Mouse (Mus musculus): Measurements from ENCODE around the gene Cd83. TPM values are rescaled to one million over a fixed set of nuclear protein-coding genes. Genes with fewer than 3 reads are reported as not detected.

Cd83 gene
- polyA plus RNA-seq, 1 experiment from 2014 or later: 5.9 TPM

DNA sequence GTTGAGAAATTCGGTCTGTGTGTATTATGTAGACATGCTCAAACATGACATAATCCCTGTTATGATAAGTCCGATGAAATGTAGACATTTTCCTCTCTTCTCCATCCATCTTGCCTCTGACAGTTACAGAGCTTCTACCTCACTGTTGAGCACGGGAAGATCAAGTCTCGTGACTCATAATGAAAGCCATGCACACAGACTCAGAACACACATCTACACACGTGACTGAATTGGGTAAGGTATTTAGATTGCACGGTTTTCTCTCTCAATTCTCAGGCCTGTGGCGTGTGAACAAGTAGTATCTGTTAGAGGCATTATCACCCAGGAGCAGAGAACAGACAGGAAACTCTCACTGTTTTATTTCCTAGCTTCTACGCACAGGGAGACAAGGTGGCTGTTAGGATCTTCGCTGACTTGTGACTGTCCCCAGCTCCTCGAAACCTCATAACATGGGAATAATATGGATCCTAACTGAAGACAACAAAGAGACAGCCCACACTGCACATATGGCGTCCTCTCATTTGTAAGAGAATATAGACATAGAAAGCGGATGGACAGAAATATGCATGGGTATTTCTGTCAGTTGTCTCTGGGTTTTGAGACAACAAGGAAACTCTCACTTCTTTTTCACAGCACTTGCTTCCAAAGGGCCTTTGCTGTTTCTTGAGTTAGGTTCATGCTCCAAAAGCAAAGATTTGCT lies 23.3 kb upstream of the Cd83 start:
- H3K36me3 ChIP-seq: no peaks in the 10 kb centered on the region

DNA sequence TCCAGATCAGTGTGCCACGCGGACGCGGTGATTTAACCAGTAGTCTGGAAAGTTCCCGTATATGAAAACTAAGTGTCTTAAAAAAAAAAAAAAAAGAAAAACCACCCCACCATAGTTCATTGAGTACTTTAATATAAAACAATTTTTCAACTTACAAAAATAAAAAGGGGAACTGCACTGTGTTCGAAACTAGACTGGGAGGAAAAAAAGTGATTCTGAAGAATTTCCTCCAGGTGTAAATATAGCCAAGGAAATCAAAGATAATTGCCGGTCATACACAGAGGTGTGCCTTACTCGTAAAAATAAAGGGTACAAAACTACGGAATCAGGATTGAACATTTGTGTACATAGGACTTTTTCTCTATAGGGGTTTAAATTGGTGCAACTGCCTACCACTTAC lies 21.7 kb upstream of the Cd83 start:
- Histone ChIP-seq H3K9me3 (no peaks in the 10 kb centered on the region), H3K27ac (no peak overlapping the region), H3K4me3 (no peak overlapping the region), H3K36me3 (no peaks in the 10 kb centered on the region), H3K27me3 (no peaks in the 10 kb centered on the region), H3K9ac (no peak overlapping the region), H3K4me2 (no peak overlapping the region), H3K4me1 (peaks cover 17% of the 10 kb centered on the region)
- 92% methylated on average over 9 of the region's 9 CpGs for WGBS
- ATAC-seq (ENCODE audit: insufficient number of reproducible peaks, insufficient read depth, low FRiP score, low TSS enrichment, low read depth): no peak

More for the DNA sequence above, 23.3 kb upstream of the Cd83 start:
- no peaks in the 10 kb centered on the region for H3K9me3 ChIP-seq
- no peak overlapping the region for H3K9ac ChIP-seq
- 77% methylated on average over 12 of the region's 12 CpGs for WGBS
- no peak overlapping the region for H3K4me2 ChIP-seq
- no peak for ATAC-seq (ENCODE audit: insufficient number of reproducible peaks, insufficient read depth, low FRiP score, low TSS enrichment, low read depth)
- H3K27ac ChIP-seq: no peak overlapping the region
- H3K27me3 ChIP-seq: no peaks in the 10 kb centered on the region
- H3K4me1 ChIP-seq: peaks cover 8% of the 10 kb centered on the region
- no peak overlapping the region for H3K4me3 ChIP-seq

DNA sequence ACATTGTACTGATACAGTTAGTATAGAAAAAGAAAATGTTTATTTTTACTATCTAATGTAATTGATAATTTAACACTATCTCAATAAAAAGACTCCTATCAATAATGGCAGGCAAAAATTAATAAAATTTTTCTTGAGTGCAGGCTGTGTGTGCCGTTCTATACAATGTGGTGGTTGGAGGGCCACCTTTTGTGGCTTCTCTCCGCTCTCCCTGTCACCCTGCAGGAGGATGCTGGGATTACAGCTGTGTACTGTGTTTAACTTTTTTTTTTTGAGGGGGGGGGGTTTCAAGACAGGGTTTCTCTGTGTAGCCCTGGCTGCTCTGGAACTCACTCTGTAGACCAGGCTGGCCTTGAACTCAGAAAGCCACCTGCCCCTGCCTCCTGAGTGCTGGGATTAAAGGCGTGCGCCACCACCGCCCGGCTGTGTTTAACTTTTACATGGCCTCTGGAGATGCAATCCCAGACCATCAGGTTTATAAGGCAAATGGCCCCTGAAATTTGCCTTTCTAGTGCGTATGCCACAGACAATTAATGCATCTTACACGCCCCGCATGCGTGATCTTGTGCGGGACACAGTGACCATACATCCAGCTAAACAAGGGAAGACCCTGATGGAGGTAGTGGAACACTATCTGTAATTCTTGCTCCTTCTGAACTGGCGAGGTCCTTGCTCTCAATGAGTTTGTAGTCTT lies 21.1 kb upstream of the Cd83 start:
- Histone ChIP-seq H3K4me3 (no peak overlapping the region), H3K9me3 (no peaks in the 10 kb centered on the region), H3K27me3 (no peaks in the 10 kb centered on the region), H3K9ac (no peak overlapping the region), H3K4me1 (peaks cover 17% of the 10 kb centered on the region), H3K4me2 (no peak overlapping the region), H3K36me3 (no peaks in the 10 kb centered on the region), H3K27ac (no peak overlapping the region)
- 91% methylated on average over 12 of the region's 12 CpGs for WGBS
- no peak for ATAC-seq (ENCODE audit: insufficient number of reproducible peaks, insufficient read depth, low FRiP score, low TSS enrichment, low read depth)

DNA sequence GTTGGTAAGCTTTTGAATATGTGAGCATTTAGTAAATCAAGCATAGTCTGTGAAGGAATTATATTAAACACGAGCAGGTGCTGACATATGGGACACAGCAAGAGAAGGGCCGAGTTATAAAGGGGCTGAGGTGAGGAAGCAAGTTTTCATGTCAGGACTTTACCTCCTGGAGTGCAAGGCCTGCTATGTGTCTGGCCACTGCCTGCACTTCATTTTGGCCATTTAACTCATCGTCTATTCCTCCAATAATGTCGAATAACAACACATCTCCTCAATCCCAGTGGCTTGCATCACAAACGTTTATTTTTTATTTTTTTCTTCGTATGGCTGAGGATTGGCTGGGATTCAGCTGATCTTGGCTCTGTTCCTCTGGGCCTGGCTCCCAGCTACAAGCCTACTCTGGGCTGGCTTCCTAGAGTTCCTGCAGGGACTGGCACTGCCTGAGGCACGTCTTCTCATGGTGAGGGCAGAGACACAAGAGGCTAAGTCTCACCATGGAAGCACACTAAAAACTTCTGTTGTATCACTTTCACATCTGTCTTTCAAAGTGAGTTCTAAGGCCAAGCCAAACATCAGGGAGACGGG lies 20.5 kb upstream of the Cd83 start:
- Histone ChIP-seq H3K9me3 (no peaks in the 10 kb centered on the region), H3K27me3 (no peaks in the 10 kb centered on the region), H3K4me1 (peaks cover 17% of the 10 kb centered on the region), H3K4me3 (no peak overlapping the region), H3K4me2 (no peak overlapping the region), H3K27ac (no peak overlapping the region), H3K9ac (no peak overlapping the region), H3K36me3 (no peaks in the 10 kb centered on the region)
- WGBS: 60% methylated on average over 8 of the region's 8 CpGs
- ATAC-seq (ENCODE audit: insufficient number of reproducible peaks, insufficient read depth, low FRiP score, low TSS enrichment, low read depth): no peak

DNA sequence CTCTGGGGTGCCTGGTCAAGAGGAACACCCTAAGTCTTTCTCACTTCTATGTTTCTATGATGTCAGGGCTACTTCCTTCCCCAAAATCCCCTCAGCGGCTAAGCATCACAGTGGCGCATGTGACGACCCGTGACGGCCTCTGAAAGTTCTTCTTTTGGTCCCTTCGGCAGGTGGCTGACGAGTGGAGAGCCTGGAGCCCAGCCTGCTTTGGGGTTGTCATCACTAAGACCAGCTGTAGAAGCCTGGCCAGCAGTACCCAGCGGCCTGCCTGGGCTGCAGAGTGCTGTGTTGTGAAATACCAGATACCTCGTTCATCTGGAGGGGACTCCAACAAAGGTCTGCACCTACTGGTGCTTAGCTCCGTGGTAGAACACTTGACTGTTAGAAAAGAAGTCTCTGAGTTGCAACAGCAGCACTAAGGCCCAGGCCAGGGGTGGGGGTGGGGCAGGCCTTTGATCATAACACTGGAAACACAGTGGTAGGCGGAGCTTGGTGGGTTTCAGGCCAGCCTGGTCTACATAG lies 19.2 kb upstream of the Cd83 start:
- 87% methylated on average over 11 of the region's 11 CpGs for WGBS

DNA sequence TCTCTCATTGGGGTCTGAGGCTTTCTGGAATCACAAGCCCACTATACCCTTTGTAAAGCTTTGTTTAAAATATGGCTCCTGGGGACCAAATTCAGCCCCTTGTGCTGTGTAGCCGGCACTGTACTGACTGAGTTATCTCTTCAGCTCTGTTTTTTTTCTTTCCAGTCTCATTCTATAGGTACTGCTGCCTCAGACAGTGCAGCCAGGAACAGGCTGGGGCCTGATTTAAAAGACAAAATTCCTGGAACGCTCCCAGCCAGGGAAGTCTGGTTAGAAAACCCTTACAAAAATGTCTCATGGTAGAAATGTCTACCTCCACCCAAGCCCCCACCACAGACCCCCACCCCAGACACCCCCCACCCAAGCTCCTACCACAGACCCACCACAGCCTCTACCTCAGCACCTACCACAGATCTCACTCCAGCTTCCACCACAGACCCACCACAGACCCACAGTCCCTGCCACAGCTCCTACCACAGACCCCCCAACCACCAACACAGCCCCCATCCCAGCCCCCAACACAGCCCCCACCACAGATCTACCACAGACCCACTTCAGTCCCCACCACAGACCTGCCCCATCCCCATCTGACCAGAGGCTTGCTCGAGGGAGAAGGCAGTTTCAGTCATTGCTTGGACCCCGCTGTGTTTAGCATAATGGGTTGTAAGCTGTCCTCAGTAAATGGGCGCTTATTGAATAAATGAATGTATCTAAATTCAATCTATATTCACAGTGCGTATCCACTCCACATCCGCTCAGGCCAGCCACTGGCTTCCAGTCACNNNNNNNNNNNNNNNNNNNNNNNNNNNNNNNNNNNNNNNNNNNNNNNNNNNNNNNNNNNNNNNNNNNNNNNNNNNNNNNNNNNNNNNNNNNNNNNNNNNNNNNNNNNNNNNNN lies 17.5 kb upstream of the Cd83 start:
- no peak overlapping the region; the same call in 1 of the 2 replicates for H3K9ac ChIP-seq
- peak; percentile 49; the same call in 1 of the 2 replicates for ATAC-seq (ENCODE audit: insufficient number of reproducible peaks, insufficient read depth, low FRiP score, low TSS enrichment, low read depth)
- no peak overlapping the region for H3K4me2 ChIP-seq
- 56% methylated on average over 7 of the region's 7 CpGs for WGBS
- H3K4me1 ChIP-seq: peaks cover 18% of the 10 kb centered on the region
- H3K27me3 ChIP-seq: no peaks in the 10 kb centered on the region
- no peaks in the 10 kb centered on the region for H3K36me3 ChIP-seq
- no peak overlapping the region for H3K4me3 ChIP-seq
- H3K27ac ChIP-seq: peak overlapping the region; percentile 48
- H3K9me3 ChIP-seq: no peaks in the 10 kb centered on the region

More for the DNA sequence above, 19.2 kb upstream of the Cd83 start:
- H3K27me3 ChIP-seq: no peaks in the 10 kb centered on the region
- H3K36me3 ChIP-seq: no peaks in the 10 kb centered on the region
- H3K4me3 ChIP-seq: no peak overlapping the region
- H3K9ac ChIP-seq: no peak overlapping the region
- no peak for ATAC-seq (ENCODE audit: insufficient number of reproducible peaks, insufficient read depth, low FRiP score, low TSS enrichment, low read depth)
- H3K27ac ChIP-seq: no peak overlapping the region
- H3K4me2 ChIP-seq: no peak overlapping the region
- H3K4me1 ChIP-seq: peaks cover 17% of the 10 kb centered on the region
- no peaks in the 10 kb centered on the region for H3K9me3 ChIP-seq

- no peaks in the 10 kb centered on the region for H3K36me3 ChIP-seq
- H3K4me3 ChIP-seq: no peak overlapping the region
- H3K27ac ChIP-seq: no peak overlapping the region
- no peak overlapping the region for H3K9ac ChIP-seq
- peaks cover 3% of the 10 kb centered on the region; the same call in 1 of the 2 replicates for H3K27me3 ChIP-seq
- WGBS: 93% methylated on average over 6 of the region's 6 CpGs
- H3K4me2 ChIP-seq: no peak overlapping the region
- H3K4me1 ChIP-seq: peaks cover 17% of the 10 kb centered on the region
- no peaks in the 10 kb centered on the region for H3K9me3 ChIP-seq
- no peak for ATAC-seq (ENCODE audit: insufficient number of reproducible peaks, insufficient read depth, low FRiP score, low TSS enrichment, low read depth)
These were observed 11.6 kb upstream of the Cd83 start for GRCm38 (mm10) chr13:43773020-43773419.

- Histone ChIP-seq H3K4me2 (no peak overlapping the region), H3K4me3 (no peak overlapping the region), H3K27me3 (peaks cover 3% of the 10 kb centered on the region; the same call in 1 of the 2 replicates), H3K36me3 (no peaks in the 10 kb centered on the region), H3K9ac (no peak overlapping the region), H3K27ac (no peak overlapping the region), H3K9me3 (no peaks in the 10 kb centered on the region), H3K4me1 (peaks cover 22% of the 10 kb centered on the region)
- 46% methylated on average over 15 of the region's 15 CpGs for WGBS
- peak; percentile 52; the same call in 1 of the 2 replicates for ATAC-seq (ENCODE audit: insufficient number of reproducible peaks, insufficient read depth, low FRiP score, low TSS enrichment, low read depth)
These were observed 10.5 kb upstream of the Cd83 start for GRCm38 (mm10) chr13:43773965-43774566.

- no peak overlapping the region for H3K9ac ChIP-seq
- no peaks in the 10 kb centered on the region for H3K9me3 ChIP-seq
- no peak overlapping the region for H3K4me2 ChIP-seq
- H3K36me3 ChIP-seq: no peaks in the 10 kb centered on the region
- H3K27ac ChIP-seq: no peak overlapping the region
- no peak for ATAC-seq (ENCODE audit: insufficient number of reproducible peaks, insufficient read depth, low FRiP score, low TSS enrichment, low read depth)
- WGBS: 76% methylated on average over 13 of the region's 13 CpGs
- no peak overlapping the region for H3K4me3 ChIP-seq
- peaks cover 3% of the 10 kb centered on the region; the same call in 1 of the 2 replicates for H3K27me3 ChIP-seq
- H3K4me1 ChIP-seq: peaks cover 23% of the 10 kb centered on the region
These were observed 9.8 kb upstream of the Cd83 start for GRCm38 (mm10) chr13:43774605-43775426.

DNA sequence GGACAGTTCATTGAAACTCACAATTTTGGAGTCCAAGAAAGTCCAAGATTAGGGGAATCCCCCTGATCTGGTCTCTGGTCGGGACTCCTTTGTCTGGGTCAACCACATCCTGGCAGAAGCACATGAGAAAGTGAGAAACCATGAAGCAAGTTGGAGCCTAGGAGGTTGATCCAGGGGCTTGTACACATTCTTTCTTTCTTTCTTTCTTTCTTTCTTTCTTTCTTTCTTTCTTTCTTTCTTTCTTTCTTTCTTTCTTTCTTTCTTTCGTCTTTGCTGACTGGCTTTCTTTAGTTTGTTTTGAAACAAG lies 9.2 kb upstream of the Cd83 start:
- H3K27me3 ChIP-seq: peaks cover 3% of the 10 kb centered on the region; the same call in 1 of the 2 replicates
- peaks cover 23% of the 10 kb centered on the region for H3K4me1 ChIP-seq
- H3K9ac ChIP-seq: no peak overlapping the region
- no peak overlapping the region for H3K27ac ChIP-seq
- 80% methylated on average over 2 of the region's 2 CpGs for WGBS
- no peaks in the 10 kb centered on the region for H3K9me3 ChIP-seq
- H3K4me2 ChIP-seq: no peak overlapping the region
- no peak overlapping the region for H3K4me3 ChIP-seq
- no peak for ATAC-seq (ENCODE audit: insufficient number of reproducible peaks, insufficient read depth, low FRiP score, low TSS enrichment, low read depth)
- no peaks in the 10 kb centered on the region for H3K36me3 ChIP-seq

Measured in embryonic facial prominence, embryonic 13.5 days (tissue).